Mouse (Mus musculus) urinary bladder, postnatal 10 days (tissue): ENCODE results near the gene Angptl4.
A peak's percentile ranks its signal among the peaks of the same experiment; 100 is the strongest.
"Not testable (repeated sequence)": the region's sequence is repeated elsewhere in the genome, so short reads cannot be mapped to it uniquely, and the experiment has no call there.

ENCODE experiments used
- DNase-seq: peaks from one replicate; pipeline ENCODE4 v3.0.0; 2022; ENCODE audit warnings: low spot score

The Angptl4 gene

DNA sequence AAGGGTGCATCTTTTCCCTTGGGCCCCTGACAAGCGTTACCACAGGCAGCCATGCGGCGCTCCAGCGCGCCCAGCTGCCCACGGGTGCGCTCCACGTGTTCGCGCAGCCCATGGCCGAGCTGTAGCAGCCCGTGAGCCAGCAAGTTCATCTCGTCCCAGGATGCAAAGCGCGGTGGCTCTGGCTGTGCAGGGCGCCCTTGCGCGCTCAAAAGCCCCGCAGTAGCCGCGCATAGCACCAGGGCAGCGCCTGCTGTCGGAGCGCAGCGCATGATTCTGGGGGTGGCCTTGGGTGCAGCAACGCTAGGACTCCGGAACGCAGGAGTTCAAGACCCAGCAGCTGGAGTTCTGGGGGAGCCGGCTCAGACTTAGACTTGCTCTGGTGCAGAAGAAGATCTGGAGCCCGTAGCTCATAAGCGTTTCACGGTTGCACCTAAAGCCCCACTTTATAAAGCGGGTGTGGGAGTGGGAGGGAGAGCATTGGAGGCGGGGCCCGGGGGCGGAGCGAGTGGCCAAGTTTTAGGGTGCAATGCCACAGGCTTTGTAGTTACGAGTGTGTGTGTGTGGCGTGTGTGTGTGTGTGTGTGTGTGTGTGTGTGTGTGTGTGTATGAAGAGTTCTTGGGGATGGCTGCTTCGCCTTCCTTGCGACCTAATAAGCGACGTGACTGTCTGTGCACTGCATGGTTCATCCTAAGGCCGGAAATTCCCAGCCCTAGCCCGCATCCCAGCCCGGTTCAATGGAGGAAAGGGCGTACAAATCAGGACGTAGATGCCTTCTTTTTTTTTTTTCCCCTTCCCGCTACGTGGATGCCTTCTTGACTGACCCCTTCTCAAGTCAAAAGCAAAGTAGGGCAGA, at the start of gene Angptl4:
Gene Angptl4, minus strand, starts transcription at position 707 of the 854 bp plus-strand sequence.
- DNase-seq: no peak

DNA sequence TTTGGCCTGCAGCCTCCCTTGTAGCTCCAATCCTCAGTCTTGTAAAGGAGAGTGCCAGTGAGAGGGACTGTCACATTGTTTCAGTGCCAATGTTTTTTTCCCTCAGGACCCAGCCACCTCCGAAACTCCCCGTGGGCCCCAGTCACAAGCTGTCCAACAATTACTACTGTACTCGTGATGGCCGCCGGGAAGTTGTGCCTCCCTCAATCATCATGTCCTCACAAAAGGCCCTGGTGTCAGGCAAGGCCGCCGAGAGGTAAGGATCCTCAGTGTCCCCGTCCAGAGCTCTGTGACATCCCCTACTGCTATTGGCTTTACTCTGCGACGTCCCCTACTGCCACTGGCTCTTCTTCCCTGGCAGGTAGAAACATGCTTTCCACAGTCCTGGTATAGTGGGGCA, 47.9 kb upstream of the Angptl4 start:
- no peak for DNase-seq

DNA sequence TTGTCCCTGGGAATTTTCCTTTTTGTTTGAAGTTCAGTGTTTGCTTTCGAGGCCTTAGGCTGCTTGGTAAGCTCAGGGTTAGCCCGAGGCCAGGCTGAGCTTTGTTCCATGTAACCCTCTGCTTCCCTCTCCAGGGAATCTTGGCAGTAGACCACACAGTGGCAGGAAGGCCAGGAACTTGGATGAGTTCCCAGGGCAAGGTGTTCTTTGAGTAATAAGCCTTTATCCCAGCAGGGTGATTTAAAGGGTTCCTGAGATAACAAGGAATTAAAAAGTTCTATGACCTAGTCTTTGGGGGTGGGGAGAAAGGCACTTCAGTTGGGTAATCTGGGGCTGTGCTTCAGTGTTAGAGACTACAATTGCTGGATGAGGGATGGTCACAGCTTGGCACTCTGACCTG, 47.3 kb upstream of the Angptl4 start:
- DNase-seq: no peak

DNA sequence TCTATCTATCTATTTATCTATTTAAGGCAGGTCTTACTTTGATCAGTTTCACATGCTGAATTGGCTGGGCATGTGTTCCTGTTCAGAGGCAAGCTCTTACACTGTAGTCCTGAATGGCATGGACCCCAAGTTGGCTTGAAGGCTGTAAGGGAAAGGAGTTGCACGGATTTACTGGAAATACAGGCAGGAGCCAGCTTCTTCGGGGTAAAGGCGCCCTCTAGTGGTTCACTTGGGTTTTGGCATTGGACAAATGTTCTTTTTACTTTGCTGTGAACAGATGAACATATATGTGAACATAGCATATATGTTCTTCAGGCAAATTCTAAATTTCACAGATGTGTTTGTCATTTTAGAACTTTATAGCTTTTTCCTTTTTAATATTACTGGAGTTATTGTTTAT, 45.2 kb upstream of the Angptl4 start:
- DNase-seq: no peak

DNA sequence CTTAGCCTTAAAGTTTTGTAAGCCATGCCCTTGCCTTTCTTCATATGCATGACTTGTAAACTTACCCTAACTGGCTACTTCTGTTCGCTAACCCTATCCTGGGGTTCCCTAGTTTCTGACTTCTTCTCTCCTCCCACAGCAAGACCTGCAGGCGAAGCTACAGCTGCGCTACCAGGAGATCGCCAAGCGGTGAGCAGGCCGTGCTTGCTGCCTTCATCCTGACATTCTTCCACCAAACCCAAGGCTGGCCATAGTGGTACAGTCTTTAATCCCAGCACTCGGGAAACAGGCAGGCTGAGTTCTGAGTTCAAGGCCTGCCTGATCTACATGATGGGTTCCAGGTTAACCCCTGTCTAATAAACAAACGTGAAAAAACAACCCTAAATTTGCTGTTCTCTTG, 43.8 kb upstream of the Angptl4 start:
- no peak for DNase-seq

DNA sequence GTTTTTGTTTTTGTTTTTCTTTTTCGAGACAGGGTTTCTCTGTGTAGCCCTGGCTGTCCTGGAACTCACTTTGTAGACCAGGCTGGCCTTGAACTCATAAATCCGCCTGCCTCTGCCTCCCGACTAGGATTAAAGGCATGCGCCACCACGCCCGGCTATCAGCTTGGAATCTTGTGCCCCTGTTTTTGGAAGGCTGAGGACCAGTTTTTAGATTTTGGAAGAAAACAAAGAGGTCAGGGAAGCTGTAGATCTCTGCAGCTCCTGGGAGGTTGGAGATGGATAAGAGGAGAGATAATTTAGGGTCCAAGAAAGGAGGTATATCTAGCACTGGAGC, 43.3 kb upstream of the Angptl4 start:
- not testable (repeated sequence) for DNase-seq

DNA sequence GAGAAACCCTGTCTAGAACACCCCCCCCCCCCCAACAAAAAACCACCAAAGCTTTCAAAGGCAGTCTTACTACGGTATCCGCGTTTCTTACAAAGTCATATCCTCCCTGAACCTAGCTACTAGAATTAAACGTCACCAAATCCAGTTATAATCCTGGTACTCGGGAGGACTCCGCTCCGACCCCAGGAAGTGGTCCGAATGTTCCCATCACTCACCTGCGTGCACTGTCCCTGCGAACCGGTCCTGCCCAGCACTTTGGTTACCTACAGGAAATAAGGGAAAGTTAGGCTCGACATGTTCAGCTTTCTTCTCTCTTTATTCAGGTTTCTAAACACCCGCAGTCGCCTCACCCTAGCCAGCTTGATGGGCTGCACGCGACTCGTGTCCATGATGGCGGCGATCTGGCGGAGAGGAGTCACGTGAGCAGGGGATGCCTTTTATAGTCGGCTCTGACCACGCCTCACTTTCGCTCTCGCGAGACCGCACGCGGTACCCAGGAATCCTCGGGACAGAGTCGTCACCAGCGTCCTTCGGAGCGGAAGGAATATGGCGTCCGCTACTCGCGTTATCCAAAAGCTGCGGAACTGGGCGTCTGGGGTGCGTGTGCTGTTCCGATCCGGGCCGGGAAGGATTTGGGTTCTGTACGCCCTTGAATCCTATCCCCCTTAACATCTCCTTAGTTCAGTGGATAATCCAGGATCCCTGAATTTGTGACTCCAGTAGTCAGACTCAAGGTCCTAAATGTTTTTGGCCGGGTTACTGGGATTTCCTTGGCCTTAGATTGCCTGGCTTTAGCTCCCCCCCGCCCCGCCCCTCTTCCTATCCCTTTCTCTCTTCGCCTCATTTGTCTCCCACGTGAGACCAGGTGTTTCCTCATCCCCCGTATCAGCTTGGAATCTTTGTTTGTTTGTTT, 42.7 kb upstream of the Angptl4 start, which contains the start of the genes Rps28 and Ndufa7:
Gene Rps28, minus strand, starts transcription at position 479 of the 913 bp plus-strand sequence.
Gene Ndufa7, plus strand, starts transcription at position 489 of the 913 bp plus-strand sequence.
- DNase-seq: peak; percentile 93

DNA sequence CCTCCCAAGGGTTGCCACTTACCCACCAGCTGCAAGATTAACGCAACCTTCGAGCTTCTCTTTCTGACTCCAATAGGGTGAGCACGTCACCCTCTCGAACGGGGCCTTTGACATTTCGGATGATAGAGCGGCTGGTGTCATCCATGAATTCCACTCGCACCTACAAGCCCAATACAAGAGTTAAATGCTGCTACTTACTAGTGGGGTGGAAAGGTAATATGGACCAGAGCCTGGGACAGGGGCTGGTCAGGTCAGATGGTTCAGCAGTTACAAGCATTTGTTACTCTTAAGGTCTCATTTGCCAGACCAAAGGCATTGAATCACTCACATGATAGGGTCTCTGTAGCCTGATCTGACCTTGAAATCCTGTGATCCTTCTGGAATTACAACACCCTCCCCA, 41.5 kb upstream of the Angptl4 start:
- not testable (repeated sequence) for DNase-seq

DNA sequence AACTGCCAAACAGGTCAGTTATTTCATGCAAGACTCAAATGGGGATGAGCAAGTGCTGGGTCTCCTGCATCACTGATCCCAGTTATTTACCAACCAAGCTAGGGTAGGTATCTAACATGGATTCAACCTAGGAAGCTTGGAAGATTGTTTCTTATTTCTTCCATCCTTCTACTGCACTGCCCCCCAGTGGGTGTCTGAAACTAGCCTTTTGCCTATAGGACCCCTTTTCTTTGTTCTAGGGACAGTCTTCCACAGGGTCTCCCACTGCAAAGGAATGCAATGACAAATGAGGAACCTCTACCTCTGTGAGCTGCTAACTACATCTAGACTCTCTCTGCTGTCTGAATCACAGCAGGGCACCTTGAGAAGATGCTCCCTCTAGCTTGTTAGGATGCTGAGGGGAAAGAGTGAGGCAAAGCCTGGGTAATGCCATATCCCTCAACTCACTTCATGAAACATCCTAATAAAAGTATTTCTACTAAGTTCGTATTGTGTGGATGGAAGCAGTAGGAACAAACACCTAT, 40.9 kb upstream of the Angptl4 start:
- no peak for DNase-seq

DNA sequence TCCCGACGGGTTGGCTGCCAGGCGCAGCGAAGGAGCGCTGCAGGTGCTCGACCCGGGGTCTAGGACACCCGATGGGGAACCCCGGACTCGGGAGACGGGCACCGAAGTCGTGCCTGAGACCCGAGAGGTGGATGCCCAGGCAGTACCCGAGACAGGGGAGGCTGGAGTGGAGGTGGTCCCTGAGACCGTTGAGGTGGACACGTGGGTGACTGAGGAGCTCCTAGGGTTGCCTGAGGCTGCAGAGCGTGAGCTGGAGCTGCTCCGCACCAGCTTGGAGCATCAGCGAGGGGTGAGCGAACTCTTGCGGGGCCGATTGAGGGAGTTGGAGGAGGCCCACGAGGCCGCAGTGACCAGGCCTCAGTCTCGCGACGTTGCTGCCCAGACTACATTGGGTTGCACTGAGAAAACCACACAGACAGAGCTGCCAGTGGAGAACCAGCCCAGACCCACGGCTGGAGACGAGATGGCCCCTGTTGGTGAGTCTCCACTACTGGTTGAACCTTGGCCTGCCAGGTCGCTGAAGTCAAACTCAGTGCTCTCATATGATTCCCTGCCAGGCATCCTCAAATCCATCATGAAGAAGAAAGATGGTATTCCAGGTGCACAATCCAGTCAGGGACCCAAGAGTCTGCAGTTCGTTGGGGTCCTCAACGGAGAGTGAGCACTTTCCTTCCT, 36.5 kb upstream of the Angptl4 start:
- DNase-seq: no peak

DNA sequence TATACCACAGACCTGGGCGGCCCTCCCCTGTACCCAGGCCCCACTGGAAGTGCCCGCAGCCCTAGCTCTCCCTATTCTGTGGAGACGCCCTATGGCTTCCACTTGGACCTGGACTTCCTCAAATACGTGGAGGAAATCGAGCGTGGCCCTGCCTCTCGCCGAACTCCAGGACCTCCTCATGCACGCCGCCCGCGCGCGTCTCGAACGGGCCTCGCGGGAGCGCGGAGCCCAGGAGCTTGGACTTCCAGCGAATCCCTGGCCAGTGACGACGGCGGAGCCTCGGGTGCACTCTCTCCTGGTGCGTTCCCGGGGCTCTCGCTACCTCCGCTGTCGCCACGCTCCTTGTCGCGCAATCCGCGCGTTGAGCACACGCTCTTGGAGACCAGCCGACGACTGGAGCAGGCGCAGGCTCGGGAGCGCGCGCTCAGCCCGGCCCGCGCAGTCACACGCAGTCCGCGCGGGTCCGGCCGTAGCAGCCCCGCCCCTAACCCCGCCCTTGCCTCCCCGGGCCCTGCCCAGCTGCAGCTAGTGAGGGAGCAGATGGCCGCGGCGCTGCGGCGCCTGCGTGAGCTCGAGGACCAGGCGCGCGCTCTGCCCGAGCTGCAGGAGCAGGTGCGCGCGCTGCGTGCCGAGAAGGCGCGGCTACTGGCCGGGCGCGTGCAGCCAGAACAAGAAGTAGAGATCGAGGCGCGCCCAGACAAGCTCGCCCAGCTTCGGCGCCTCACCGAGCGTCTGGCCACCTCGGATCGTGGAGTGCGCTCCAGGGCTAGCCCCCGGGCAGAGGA, 35.7 kb upstream of the Angptl4 start:
- DNase-seq: peak; percentile 56

DNA sequence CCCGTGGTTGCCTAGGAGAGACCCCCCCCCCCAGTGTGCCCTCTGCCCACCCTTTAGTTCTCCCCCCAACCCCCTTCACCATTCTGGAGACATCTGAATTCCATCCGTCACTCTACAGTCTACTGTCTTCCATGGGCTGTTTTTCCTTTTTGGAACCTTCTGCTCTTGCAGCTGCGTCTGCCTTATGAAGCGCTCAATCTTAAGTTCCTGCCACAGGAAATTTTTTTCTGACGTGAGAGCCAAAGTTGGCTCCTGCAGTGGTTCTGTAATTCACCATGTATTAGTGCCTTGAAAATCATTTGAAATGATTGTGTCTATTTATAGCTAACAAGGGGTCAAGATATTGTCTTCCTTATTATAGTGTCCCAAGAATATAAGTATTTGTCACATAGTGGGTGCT, 35.0 kb upstream of the Angptl4 start:
- no peak for DNase-seq

DNA sequence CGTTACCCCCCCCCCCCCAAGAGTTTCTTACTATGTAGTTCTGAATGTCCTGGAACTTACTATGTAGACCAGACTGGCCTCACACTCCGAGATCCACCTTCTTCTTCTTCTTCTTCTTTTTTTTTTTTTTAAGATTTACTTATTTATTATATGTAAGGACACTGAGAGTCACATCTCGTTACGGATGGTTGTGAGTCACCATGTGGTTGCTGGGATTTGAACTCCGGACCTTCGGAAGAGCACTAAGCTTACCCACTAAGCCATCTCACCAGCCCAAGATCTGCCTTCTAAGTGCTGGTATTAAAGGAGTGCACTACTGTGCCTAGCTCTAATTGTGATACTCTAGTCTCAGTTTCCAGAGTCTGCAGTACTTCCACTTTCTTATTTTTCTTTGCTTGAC, 33.8 kb upstream of the Angptl4 start:
- DNase-seq: no peak

DNA sequence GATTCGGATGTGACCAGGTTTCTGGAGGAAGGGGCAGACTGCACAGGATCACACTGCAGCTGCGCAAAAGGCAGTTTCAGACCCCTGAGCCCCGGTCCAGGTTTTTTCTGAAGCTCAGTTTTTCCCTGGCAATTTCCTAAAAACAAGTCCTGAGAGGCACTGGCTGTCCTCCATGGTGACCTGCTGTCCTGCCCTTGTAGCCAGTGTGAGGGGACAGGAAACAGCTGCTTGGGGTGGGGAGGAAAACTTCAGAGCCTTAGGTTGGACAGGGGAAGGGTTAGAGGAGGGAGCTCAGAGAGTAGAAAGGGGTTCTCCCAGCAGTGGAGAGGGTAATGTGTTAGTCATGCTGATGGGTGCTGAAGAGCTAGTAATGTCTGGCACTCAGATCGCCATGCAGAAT, 31.4 kb upstream of the Angptl4 start:
- DNase-seq: no peak

DNA sequence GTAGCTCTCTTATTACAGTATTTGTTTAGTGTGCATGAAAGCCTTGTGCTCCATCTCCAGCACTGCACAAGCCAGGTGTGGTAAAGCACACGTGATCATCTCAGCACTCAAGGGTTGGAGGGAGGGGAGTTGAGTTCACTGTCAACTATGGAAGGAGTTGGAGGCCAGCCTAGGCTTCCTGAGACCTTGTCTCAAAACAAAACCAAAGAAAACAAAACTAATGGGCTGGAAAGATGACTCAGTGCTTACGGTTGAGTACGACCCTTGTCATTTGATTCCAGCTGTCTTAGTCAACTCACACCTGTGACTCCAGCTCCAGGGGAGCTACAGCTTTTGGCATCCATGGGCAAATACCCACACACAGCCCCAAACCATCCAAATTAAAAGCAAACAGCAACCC, 30.8 kb upstream of the Angptl4 start:
- no peak for DNase-seq

DNA sequence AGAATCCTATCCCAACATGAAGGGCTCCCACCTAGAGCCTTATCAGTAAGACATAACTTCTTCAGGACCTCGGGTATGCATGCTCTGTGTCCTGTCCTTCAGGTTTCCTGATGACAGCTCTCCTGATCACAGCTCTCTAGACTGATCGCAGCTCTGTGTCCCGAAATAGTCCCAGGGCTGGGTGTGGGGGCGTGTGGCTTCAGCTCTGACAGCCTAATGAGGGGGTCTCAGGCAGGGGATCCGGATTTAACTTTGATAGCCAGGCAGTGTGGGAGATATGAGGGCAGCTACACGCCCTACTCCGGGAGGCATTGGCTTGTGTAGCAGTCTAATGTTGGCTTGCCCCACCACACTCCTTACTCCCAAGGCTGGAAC, 29.5 kb upstream of the Angptl4 start:
- no peak for DNase-seq

DNA sequence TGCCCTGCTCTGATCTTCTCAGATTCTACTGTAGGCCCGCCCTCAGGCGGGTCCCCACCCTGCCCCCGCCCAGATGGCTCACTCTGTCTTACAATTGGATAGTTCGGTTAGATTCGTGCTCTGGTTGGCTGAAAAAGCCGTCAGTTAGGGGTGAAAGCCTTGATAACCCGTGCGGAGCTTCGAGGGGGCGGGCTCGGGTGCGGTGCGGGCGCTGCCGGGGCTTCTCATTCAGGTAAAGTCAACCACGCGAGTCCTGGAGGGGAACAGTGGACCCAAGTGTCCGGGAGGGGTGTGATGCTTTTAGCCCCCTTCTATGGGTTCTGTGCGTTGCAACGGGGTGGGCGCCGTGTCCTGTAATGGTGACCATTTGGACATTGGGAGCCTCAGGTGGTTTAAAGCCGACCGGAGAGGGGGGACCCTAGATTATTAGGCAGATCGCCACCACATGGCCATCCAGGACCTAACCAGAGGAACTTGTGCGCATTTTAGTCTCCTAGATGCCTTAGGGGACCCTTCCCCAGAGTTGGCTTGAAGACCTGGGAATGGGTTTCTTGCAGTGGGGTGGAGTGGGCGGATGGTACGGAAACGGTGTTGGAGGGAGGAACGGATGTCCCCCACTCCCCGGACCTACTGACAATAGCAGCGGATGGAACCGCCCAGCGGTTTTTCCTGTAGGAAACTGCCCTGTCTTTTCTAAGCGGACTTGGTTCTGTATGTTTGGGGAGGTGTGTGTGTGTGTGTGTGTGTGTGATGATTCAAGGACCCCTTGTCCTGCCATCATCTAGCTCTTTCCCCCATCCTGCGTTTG, 28.9 kb upstream of the Angptl4 start, which contains the start of gene Kank3:
Gene Kank3, plus strand, starts transcription at position 186 of the 808 bp plus-strand sequence.
- peak; percentile 78 for DNase-seq

DNA sequence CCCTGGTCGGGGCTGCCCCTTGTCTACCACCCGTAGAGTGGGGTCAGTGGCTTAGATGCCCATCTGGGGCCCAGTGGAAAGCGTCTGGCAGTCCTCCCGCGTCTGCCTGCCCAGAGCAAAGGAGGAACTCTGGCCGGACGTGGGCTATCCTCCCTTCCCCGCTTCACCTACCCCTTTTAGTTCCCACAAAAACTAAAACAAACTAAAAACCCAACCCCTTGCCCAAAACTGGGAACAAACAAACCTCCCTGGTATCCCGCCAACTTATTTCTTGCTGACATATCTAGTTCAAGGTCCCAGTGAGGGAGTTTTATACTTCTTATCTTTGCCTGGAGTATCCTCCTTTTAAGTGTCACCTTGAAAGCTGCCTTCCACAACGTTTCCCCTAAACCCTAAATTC, 26.6 kb upstream of the Angptl4 start:
- no peak for DNase-seq

DNA sequence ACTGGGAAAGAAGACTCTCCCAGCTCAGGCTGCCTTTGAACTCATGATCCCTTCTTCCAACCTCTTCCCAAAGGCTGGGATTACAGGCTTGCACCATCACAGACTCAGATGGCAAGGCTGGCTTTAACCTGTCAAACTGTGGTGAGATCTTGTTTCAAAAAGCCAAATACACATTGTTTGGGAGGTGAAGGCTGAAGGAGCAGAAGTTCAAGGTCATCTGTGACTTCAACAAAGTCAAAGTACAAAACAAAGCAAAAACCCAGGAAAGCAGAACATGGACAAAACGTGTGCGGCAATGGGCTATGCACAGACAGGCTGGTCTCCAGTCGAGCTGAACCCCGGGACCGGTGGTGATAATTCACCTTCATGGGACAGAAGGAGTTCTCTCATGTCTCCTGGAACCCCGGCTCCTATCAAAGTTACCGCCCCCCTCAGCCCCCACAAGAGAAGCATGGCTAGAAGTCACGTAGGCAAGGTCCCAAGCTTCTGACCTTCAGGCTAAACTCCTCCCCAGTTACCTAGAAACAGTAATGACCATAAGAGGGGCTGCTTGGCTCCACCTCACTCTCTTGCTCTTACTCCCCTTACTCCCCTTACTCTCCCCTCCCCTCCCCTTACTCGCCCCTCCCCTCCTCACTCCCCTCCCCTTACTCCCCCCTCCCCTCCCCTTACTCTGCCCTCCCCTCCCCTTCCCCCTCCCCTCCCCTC, 25.7 kb upstream of the Angptl4 start:
- DNase-seq: no peak

DNA sequence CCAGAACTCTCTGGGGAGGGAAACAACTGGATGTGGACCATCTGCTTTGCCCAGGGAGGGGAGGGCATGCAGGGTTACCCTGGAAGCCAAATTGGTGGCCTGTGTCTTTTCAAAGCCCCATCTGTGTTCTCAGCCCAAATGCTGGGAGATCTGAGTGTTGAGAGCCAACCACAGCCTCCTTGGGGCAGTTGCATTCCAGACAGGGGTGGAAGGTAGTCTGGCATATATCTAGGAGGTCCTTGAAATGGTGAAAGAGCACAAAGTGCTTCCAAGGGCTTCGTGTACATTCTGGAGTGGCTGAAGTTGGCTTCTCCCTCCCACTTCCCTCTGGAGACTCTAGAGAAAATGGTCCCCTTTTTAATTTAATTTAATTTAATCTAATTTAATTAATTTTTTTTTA, 23.1 kb upstream of the Angptl4 start:
- DNase-seq: no peak
